Mouse (Mus musculus): ENCODE data around the gene A030003K21Rik.

Gene A030003K21Rik

GRCm38 (mm10) chr1:82913025-82913424, 30.2 kb downstream of the A030003K21Rik start, which contains the start of gene A030005L19Rik:
Gene A030005L19Rik (plus strand): TSS chr1:82913325.
- no peak for DNase-seq (ENCODE audit: low read depth, low spot score)

GRCm38 (mm10) chr1:82905886-82906285, 37.3 kb downstream of the A030003K21Rik start:
- DNase-seq (ENCODE audit: low read depth, low spot score), result no peak

- DNase-seq (ENCODE audit: low read depth, low spot score), result no peak
Observed at GRCm38 (mm10) chr1:82901201-82901600, 42.0 kb downstream of the A030003K21Rik start.

GRCm38 (mm10) chr1:82900567-82900966, 42.6 kb downstream of the A030003K21Rik start:
- no peak for DNase-seq (ENCODE audit: low read depth, low spot score)

- DNase-seq (ENCODE audit: low read depth, low spot score), result no peak
Observed at GRCm38 (mm10) chr1:82893269-82893668, 49.9 kb downstream of the A030003K21Rik start.

Measured in embryo, embryonic 11.5 days (tissue).